Mouse (Mus musculus) brain, embryonic 14.5 days (tissue): Measurements from ENCODE around the gene Gm10282. TPM values are rescaled to one million over a fixed set of nuclear protein-coding genes. Genes with fewer than 3 reads are reported as not detected.

Source experiments
- DNase-seq: peaks from one replicate; pipeline ENCODE4 v3.0.0-alpha.2; 2011; ENCODE audit warnings: low read depth
- CTCF ChIP-seq: fragments of 200-500 bp; IDR thresholded peaks from 2 replicates; pipeline ENCODE4 v1.5.1; 2012; ENCODE audit warnings: inconsistent platforms, mild to moderate bottlenecking, moderate library complexity, borderline replicate concordance; ENCODE audit not compliant: insufficient read depth, insufficient read length; ENCODE audit errors: extremely low read depth
- POLR2A ChIP-seq: fragments of 200-500 bp; IDR thresholded peaks from 2 replicates; pipeline ENCODE4 v1.6.1; 2012; ENCODE audit warnings: mild to moderate bottlenecking, inconsistent platforms, borderline replicate concordance; ENCODE audit not compliant: poor library complexity, insufficient read depth, insufficient read length, severe bottlenecking; ENCODE audit errors: extremely low read depth
- polyA plus RNA-seq: library from polyadenylated mRNA; depleted of rRNA; stranded (reverse); fragments of >200 nt; gene quantifications from 2 replicates; pipeline ENCODE4 v1.2.3, GENCODE M21; 2012

Gene Gm10282
- polyA plus RNA-seq, 1 experiment = 14.3 TPM

DNA sequence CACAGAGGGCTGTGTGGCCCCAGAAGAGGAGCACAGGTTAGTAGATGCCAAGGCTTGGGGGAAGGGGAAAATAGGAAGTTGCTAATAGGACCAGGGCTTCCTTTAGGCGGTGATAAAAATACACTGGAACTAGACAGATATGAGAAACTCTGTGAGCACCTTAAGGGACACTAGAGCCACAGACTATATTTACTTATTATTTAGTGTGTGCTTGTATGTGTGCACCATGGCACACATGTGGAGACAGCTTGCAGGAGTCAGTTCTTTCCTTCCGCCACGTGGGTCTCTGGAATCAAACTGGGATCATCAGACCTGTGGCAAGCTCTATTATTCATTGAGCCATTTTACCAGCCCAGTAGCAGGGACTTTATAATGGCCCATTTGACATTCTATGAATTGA is 9.9 kb downstream of the Gm10282 start:
- no peak for TF ChIP-seq POLR2A
- TF ChIP-seq CTCF = no peak
- DNase-seq = no peak

DNA sequence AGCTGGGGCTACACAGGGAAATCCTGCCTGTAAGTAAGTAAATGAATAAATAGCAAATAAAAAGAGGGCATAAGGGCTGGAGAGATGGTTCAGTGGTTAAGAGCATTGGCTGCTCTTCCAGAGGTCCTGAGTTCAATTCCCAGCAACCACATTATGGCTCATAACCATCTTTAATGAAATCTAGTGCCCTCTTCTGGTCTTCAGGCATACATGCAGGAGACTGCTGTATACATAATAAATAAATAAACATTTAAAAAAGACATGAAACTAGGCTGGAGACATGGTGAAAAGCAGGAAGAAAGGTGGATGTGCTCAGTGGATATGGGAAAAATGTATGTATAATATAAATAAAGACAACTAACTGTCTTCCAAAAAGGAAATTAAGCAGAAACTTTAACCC is 11.8 kb downstream of the Gm10282 start:
- TF ChIP-seq CTCF = no peak
- no peak for TF ChIP-seq POLR2A
- no peak for DNase-seq

DNA sequence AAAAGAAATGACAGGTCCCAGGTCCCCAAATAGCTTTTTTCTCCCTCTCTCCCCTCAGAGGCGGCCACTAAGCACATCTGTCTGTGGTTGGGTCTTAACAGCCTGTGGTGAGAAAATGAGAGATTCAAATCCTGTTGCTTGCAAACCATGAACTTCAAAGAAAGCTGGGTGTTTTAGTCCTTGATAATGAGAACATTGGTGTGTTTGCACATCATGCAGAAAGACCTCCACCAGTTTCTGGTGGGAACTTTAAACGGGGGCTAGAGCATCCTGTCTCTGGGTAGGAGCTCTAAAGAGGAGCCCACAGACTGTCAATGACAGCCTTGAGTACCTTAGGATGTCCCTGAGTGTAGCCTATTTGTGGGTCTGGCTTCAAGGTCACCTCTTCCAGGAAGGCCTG is 14.0 kb downstream of the Gm10282 start:
- TF ChIP-seq POLR2A (no peak), CTCF (no peak)
- no peak for DNase-seq

DNA sequence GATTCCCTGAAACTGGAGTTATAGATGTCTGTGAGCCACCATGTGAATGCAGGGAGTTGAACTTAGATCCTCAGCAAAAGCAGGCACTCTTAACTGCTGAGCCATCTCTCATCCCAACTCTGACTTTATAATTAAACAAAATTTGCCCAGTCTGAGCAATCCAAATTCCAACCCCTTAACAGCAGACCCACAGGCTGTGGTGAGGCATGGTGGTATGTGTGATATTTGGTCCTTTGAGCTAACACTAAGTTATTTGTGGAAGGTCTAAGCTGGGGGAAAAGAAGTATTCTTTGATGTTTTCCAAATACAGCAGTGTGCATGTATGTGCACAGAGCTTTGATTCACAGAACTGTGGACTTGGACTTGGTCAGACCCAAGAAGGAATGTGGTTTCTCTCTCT is 16.0 kb downstream of the Gm10282 start:
- DNase-seq = no peak
- TF ChIP-seq CTCF (no peak), POLR2A (no peak)

DNA sequence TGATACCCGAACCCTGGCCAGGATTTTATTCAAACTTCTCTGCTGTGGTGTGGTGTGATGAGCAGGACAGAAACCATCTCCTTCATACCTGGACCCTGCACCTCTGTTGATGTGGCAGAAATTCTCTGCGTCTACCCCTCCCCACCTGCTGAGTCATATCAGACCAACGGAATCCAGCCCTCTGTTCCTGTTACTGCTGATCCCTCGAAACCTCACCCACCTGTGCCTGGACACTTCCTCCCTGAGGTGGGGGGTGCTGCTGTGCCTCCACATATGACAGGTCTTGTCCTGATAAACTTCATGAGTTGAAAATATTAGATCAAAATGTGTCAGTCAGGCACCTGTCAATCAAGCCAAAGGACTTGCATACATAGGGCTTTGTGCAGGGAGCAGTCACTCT is 19.8 kb downstream of the Gm10282 start:
- TF ChIP-seq CTCF (no peak), POLR2A (no peak)
- DNase-seq = no peak

DNA sequence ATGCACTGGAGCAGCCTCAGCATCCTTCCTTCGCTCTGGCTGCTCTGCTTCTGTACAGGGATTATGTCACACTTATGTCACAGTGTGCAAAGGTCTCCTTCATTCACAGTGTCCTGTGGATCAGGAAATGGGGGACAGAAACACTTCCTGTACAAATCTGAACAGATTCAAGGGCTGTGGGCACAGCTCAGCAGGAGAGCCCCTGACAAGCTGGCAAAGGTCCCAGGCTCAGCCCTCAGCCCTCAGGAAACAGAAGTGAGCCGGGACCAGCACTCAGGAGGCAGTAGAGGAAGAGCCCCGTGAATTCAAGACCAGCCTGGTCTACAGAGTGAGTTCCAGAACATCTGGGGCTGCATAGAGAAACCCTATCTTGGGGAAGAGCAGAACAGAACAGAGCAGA is 23.4 kb downstream of the Gm10282 start:
- TF ChIP-seq CTCF (no peak), POLR2A (no peak)
- peak; percentile 51 for DNase-seq

DNA sequence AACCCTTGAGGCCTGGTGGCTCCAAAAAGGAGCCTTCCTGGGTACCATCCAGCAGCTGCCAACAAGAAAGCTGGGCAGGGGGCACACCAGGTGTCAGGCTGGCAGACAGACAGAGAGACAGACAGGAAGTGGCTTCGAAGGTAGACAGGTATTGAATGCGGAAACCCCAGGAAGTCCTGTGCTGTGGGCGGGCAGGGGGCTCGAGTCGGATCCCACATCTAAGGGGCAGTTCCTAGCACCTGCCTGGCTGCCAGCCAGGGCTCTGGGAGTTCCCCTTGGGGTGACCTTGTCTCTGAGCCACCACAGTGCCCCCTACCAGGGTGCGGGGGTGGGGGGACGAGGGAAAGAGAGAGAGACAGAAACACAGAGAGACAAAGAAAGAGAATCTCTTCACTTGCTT is 25.9 kb downstream of the Gm10282 start:
- no peak for DNase-seq
- no peak for TF ChIP-seq POLR2A
- TF ChIP-seq CTCF = no peak

DNA sequence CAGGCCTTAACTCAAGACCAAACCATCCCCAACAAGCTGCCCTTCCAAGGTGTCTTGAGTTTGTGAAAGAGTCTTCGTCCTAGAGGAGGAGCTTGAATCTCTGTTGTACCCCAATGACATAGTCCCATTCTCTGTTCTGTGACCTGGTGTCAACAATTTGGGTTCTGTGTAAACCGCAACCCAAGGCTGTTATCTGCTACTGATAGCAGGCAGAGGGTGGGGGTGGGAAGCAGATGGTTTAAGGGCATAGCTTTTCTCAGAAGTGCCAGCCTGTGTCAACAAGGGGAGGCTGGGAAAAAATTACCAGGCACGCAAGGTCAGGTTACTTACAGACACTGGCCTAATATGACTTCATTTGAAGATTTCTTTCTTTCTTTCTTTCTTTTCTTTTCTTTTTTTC is 27.8 kb downstream of the Gm10282 start:
- TF ChIP-seq CTCF (no peak), POLR2A (no peak)
- no peak for DNase-seq

DNA sequence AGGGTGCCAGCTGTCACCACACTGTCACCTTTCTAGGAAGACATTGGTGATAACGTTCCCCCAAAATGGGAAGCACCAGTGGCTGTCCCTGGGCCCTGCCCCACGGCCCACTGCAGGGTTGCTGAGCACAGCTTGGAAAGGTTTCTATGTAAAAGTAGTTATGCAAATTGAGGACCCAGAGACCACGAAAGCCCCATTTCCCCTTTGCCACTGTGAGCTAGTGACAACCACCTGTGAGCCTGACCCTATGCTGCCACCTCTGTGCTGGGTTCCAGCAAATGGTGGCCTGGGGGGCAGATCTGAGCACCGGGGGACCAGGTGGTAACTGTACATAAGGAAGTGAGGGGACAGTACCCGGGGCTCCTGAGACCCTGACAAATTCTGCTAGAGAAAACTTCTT is 31.3 kb downstream of the Gm10282 start:
- no peak for DNase-seq
- no peak for TF ChIP-seq POLR2A
- TF ChIP-seq CTCF = no peak

DNA sequence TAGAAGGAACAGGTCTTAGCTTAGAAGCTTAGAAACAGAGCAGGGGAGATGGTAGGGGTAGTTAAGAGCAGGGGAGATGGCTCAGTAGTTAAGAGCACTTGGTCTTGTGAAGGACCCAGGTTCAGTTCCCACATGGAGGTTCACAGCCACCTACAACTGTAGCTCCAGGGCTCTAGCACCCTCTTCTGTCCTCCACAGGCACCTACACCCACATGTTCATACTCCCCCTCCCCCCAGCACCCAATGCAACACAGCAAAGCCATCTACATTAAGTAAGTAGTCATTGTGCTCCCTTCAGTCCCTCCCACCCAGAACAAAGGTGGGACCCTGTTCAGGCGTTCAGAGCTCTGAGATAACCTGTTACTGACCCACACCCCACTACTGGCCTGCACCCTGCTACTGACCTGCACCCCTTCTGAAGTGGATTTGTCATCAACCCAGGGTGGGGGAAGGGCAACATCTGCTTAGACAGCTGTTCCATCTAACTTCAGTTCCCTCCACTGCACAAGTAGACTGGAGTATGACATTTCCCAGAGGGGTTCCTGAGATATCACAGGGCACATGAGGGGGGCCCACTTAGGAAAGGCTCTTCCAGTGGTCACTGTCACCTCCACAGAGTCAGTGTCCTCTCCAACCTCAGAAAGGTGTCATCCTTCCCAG is 31.8 kb downstream of the Gm10282 start:
- no peak for DNase-seq

DNA sequence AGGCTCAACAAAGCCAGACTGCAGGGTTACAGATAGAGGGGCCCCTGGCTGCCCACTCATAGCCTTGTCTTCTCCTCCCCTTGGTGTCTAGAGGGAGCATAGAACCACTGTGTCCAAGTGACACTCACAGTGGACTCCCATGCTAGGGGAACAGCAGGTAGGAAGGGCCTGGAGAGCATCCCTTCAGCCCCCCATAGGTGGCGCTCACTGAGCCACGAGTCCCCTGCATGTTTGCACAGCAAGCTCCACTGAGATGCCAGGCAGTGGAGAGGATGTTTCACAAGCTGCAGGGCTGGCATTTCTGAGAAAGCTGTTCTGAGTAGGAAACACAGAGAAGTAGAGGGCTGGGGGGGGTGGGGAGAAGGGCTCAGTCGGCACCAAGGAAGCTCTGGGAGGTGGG is 32.7 kb downstream of the Gm10282 start:
- TF ChIP-seq POLR2A (no peak), CTCF (peak; percentile 64)
- DNase-seq = peak; percentile 52

More for the DNA sequence above, 31.8 kb downstream of the Gm10282 start:
- TF ChIP-seq CTCF (no peak), POLR2A (no peak)

DNA sequence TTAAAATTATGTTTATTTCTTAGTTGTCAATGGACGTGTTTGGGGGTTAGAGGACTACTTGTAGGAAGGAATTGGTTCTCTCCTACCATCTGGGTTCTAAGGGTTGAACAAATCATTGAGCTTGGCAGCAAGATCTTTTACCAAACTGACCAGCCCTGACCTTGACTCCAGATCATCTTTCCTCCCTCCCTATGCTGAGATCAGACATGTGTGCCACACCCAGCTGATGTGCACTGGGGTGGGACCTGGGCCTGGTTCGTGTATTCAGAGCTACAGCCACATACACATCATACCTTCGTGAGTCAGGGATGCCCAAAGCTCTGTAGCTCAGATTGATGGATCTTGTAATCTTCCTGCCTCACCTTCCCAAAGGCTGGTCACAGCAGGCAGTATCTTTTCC is 33.4 kb downstream of the Gm10282 start:
- TF ChIP-seq CTCF (no peak), POLR2A (no peak)
- DNase-seq = no peak

DNA sequence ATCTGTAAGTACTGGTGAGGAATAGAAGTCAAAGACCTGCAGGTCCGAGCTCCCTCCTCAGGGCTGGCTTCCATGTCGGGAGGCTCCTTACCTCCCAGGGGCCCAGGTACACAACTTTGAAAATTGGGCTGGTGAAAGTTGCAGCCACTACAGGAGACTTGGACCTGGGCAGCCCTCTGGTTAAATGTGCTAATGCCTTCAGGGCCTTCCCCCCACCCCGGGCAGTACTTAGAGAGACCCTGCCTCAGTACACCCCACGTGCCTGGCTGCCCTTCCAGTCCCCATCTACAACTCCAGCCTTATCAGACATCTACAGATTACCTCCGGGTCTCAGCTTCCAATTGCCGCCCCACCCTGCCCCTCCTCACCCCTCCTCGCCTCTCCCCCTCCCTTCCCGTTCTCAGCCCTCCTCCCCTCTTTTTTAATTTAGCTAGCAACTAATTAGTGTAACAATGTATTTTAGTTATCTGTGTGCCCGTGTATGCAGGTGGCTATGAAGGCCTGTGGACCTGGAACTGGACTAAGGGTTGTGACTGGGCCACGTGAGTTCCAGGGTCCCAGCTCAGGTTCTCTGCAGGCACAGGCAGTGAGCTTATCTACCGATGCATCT is 33.9 kb downstream of the Gm10282 start:
- no peak for DNase-seq
- TF ChIP-seq CTCF (no peak), POLR2A (no peak)

DNA sequence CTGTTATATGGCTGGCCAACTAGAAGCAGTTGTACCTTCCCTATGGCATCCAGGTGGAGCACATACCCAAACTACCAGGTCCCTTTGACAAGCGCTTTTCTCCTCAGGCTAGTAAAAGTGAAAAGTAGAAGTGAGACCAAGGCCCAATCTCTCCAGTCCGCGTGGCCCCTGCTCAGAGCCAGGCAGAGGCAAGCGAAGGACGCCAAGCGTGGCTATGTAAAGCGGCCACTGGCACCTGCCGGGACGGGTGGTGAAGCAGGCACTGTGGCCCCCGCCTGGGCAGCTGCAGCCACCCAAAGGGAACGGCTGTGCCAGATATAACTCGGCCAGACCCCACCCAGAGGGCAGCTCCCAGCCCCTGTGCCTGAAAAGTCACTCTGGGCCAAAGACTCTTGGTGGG is 34.5 kb downstream of the Gm10282 start:
- DNase-seq = no peak
- TF ChIP-seq POLR2A (no peak), CTCF (no peak)
